Mouse (Mus musculus) megakaryocyte-erythroid progenitor cell, adult 5-6 weeks (primary cell): Measurements from ENCODE around the gene Tent5a. TPM values are rescaled to one million over a fixed set of nuclear protein-coding genes. Genes with fewer than 3 reads are reported as not detected.

Experiments used
- ATAC-seq: replicated peaks from 2 replicates; pipeline ENCODE4 v1.8.0; 2016; ENCODE audit warnings: mild to moderate bottlenecking, inconsistent platforms; ENCODE audit not compliant: severe bottlenecking, poor library complexity, low FRiP score, low TSS enrichment
- total RNA-seq, 2 experiments: library from RNA; stranded (forward) in 1 of 2; stranded (reverse) in 1 of 2; fragments of 200-1000, 215-1000 nt in 1 of 2; fragments of >200 nt in 1 of 2; fragmentation: Nextera tagmentation in 1 of 2; gene quantifications; 2 replicates each; pipeline ENCODE4 v1.2.3; 2014 to 2017

The Tent5a gene
- total RNA-seq, 2 experiments from 2014 or later, result 26.6 to 27.2 TPM

DNA sequence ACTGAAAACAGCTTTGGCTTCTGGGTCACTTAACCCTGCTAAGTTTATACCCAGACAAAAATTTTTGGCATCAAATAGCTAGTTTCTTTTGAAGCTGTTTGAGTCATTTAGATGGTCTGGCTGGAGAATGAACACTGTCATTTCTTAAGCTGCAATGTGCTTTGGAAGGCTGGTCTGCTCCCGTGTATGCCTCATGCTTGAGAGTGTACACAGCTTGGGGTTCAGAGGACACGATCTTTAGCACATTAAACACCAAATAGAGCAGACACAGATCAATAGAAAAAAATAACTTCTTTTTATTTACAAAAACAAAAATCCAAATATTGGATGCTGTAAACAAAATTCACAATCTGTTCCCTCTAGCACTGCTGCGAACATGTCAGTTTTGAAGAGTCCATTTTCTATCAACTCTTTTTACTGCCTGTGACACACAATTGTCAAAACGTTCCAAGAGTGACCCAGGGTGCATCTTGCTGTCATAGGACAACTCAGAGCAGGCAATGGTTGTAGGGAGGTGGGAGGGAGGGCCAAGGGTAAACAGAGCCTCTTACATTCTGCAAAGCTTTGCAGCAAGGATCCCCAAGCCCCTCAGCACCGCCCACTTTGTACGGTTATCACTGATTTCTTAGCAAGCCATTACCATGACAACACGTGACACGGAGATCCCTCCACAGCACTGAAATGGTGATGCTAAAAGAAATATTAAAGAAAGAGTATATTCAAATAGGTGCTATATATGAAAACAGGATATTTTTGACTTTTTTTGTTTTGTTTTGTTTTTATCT, 6.8 kb downstream of the Tent5a start:
- no peak for ATAC-seq

- ATAC-seq, result peak; percentile 92
Measured at GRCm38 (mm10) chr9:85316122-85316521, 11.0 kb downstream of the Tent5a start.

DNA sequence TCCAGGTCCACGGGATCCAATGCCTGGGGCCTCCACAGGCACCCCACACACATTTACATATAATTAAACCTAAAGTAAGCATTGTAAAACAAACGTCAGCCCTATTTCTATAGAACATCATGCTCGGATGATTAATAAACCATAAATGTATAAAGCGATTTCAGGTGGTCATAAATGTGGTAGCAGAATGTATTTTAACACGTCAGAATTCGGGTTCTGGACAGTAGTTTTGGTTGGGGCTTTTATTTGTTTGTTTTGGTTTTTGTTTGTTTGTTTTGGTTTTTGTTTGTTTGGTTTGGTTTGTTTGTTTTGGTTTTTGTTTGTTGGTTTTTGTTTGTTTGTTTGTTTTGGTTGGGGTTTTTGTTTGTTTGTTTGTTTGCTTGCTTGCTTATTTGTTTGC, 14.7 kb downstream of the Tent5a start, which contains the start of gene Gm11114:
Gm11114 (plus strand) TSS at position 301 of the 400 bp plus-strand sequence.
- no peak for ATAC-seq

DNA sequence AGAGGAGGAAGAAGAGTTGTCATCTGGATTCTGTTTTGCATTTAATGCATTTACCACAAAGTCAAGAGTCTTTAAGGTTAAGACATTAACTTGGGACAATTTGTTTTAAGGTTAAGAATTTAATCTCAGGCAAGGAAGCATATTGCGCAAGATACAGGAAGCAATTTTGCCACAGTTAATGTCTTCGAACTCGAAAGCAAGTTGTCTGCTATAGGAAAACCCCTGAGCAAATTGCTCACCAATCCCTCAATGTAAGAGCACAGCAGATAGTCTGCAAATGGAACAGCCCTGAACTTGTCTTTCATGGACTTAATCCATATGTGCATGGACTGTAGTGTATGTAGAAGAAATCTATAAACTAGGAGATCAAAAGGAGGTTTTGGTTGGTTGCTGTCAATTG, 23.8 kb downstream of the Tent5a start:
- no peak for ATAC-seq

DNA sequence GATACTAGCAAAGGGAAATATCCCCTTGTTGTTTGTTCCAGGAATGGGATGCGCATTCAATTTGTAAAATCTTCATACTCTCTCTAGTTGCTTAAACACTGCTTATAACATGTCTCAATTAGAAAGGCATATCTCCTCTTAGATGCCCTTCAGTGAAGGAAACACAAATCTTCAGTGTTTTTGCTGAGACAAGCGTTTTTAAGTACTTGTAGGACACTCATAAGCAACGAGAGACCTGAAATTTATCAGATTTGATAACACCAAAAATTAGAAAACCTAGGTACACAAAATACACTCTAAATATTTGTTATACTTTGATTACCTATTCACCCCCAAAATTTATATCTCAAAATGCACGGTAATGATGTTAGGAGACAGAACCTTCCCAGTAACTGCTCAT, 24.3 kb downstream of the Tent5a start:
- no peak for ATAC-seq

DNA sequence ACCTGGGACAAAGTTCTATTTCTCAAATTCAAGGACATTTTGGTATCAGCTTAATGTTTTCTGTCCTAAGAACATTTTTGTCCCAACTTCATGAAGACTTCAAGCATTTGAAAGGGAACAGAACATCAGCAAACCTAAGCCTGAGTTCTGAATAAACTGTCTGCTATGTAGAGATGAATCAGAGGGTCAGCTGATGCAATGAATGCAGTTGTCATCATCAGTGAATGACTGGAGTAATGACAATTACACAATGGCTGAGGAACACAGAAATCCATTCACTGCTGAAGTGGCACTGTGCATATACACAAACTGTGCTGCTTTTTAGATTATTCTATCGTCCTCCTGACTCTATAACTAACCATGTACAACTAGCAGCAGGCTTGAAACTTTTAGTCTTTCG, 53.0 kb downstream of the Tent5a start:
- no peak for ATAC-seq

Other genes starting within 250 kb of the Tent5a start
- gene Gm11114, start 14.6 kb downstream of the Tent5a start, total RNA-seq (2014; fragmentation: Nextera tagmentation), result not detected in 2 replicates
- not detected in 2 replicates for gene Gm11114, start 14.6 kb downstream of the Tent5a start, total RNA-seq (2017)